Mouse (Mus musculus) layer of hippocampus, adult 18-20 months (tissue): ENCODE results near the gene Pih1d2. TPM values are rescaled to one million over a fixed set of nuclear protein-coding genes. Genes with fewer than 3 reads are reported as not detected.

ENCODE experiments used
- total RNA-seq, 2 experiments: library from RNA; stranded (reverse); gene quantifications; 2 replicates each; pipeline ENCODE4 v1.2.3; 2021

Pih1d2 gene
- total RNA-seq, 2 experiments from 2014 or later: 2.3 to 2.8 TPM

Other genes starting within 250 kb of the Pih1d2 start
- gene Plet1, start 122.8 kb upstream of the Pih1d2 start, total RNA-seq: under 1 TPM in 1 of 2 experiments, not detected in 1; 0.25 TPM
- gene Pts, start 88.6 kb upstream of the Pih1d2 start, total RNA-seq: 10 to 100 TPM; 30.7 to 36.7 TPM
- gene Il18, start 62.5 kb upstream of the Pih1d2 start, total RNA-seq: 10 to 100 TPM; 25.1 to 27.9 TPM
- gene Bco2, start 62.1 kb upstream of the Pih1d2 start, total RNA-seq: 1 to 10 TPM; 4.0 to 4.1 TPM
- gene Tex12, start 56.0 kb upstream of the Pih1d2 start, total RNA-seq: not detected
- 100 to 1,000 TPM; 118 to 124 TPM for gene Sdhd, start 13.5 kb upstream of the Pih1d2 start, total RNA-seq
- 100 to 1,000 TPM; 212 to 222 TPM for gene Timm8b, start 13.4 kb upstream of the Pih1d2 start, total RNA-seq
- gene Nkapd1, start 143 bp downstream of the Pih1d2 start, total RNA-seq: 10 to 100 TPM; 18.3 to 19.5 TPM
- 100 to 1,000 TPM; 122 to 124 TPM for gene Dlat, start 42.5 kb downstream of the Pih1d2 start, total RNA-seq
- gene Dixdc1, start 122.2 kb downstream of the Pih1d2 start, total RNA-seq: 10 to 100 TPM; 77.1 to 84.1 TPM
- gene 2310030G06Rik, start 129.2 kb downstream of the Pih1d2 start, total RNA-seq: 1 to 10 TPM; 1.2 to 1.5 TPM
- 100 to 1,000 TPM; 171 to 201 TPM for gene Cryab, start 134.0 kb downstream of the Pih1d2 start, total RNA-seq
- 1 to 10 TPM in 1 of 2 experiments, under 1 TPM in 1; 0.67 to 1.9 TPM for gene Hspb2, start 135.0 kb downstream of the Pih1d2 start, total RNA-seq
- 1 to 10 TPM; 5.2 to 5.9 TPM for gene Fdxacb1, start 150.9 kb downstream of the Pih1d2 start, total RNA-seq
- gene Alg9, start 157.7 kb downstream of the Pih1d2 start, total RNA-seq: 10 to 100 TPM; 27.3 to 28.0 TPM
- 10 to 100 TPM; 27.4 to 32.7 TPM for gene 1110032A03Rik, start 158.2 kb downstream of the Pih1d2 start, total RNA-seq
- gene Ppp2r1b, start 228.0 kb downstream of the Pih1d2 start, total RNA-seq: 10 to 100 TPM; 17.4 to 17.7 TPM